Mouse (Mus musculus): Measurements from ENCODE around the gene Zfp879. TPM values are rescaled to one million over a fixed set of nuclear protein-coding genes. Genes with fewer than 3 reads are reported as not detected.

The Zfp879 gene
- total and polyA plus RNA-seq, 3 experiments: not detected

- no peak for TF ChIP-seq ZKSCAN1 (IDR thresholded peaks at IDR 0.05; ENCODE audit: borderline replicate concordance, low read depth, low read length)
Measured at GRCm38 (mm10) chr11:50886933-50887293, 45.6 kb upstream of the Zfp879 start (continued).

DNA sequence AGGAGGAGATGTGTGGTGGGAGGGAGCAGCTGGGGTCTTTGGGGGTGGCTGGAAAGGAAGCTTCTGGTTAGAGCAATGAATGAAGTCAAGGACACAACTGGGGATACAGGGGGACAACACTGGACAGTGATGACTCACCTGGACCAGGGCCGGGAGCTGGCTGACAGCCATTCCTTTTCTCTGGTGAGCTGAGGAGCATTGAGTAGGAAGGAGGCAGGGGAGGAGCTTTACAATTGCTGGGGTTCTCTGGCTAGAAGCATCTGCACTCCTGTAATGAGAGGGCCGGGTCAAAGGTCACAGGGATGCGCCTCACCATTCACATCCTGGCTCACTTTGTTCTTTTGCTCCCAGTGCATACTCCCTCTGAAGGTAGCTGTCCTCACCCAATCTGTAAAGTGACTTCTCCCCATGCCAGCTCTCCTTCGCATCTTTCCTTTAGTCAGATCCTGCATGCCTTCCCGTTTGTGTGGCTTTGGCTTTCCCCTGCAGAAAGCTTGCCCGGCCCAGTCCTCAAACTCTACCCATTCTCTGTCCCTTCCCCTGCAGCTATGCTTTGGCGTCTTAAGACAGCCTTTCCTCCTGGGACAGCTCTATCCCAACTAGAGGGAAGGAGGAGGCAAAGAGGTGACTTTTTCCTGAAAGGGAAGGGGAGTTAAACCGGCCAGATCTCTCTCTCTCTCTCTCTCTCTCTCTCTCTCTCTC lies 45.0 kb upstream of the Zfp879 start:
- H3K9ac ChIP-seq (ENCODE audit: insufficient read depth, low read depth): no peak overlapping the region
- peaks cover 78% of the 10 kb centered on the region for H3K27me3 ChIP-seq (replicated peaks)
- H3K9me3 ChIP-seq (replicated peaks; ENCODE audit: low read length): peaks cover 4% of the 10 kb centered on the region
- in situ Hi-C loops (cut with MboI; ENCODE audit: low pct_ligation_motif_present, low pct_unique_long_range_greater_than_20kb, low sequenced_read_pairs): no loop called here
- no peak overlapping the region for H3K27ac ChIP-seq (ENCODE audit: insufficient read depth, low read depth)
- no peak overlapping the region for H3K4me3 ChIP-seq (replicated peaks in 1 of 3; ENCODE audit: low read depth in 2 of 3, low read length in 2 of 3, poor library complexity in 1 of 3)
- DNase-seq (ENCODE audit: extremely low read depth): no peak
- H3K4me1 ChIP-seq (ENCODE audit: control insufficient read depth in 1 of 2, insufficient read depth in 2 of 2): no peaks in the 10 kb centered on the region
- H3K36me3 ChIP-seq (replicated peaks in 1 of 2; ENCODE audit: control insufficient read depth in 1 of 2, insufficient read depth in 1 of 2, low read length in 1 of 2): no peaks in the 10 kb centered on the region
- dilution Hi-C loops (cut with MboI; ENCODE audit: extremely low pct_ligation_motif_present, extremely low pct_unique_long_range_greater_than_20kb, low sequenced_read_pairs): no loop called here
- TF ChIP-seq PAX5 (IDR thresholded peaks at IDR 0.05; ENCODE audit: low read length): no peak
- TF ChIP-seq POLR2A (IDR thresholded peaks at IDR 0.05; ENCODE audit: low read depth, low read length): no peak
- no peak for TF ChIP-seq USF2 (conservative IDR thresholded peaks at IDR 0.05; ENCODE audit: low read depth, low read length)
- no peak for TF ChIP-seq MAX (IDR thresholded peaks at IDR 0.05; ENCODE audit: low read length)
- TF ChIP-seq UBTF (IDR thresholded peaks at IDR 0.05; ENCODE audit: low read depth, low read length): no peak
- no peak for TF ChIP-seq CHD1 (IDR thresholded peaks at IDR 0.05; ENCODE audit: low read depth, low read length)
- no peak for TF ChIP-seq SMC3 (IDR thresholded peaks at IDR 0.05; ENCODE audit: low read depth, low read length)
- no peak for TF ChIP-seq BHLHE40 (IDR thresholded peaks at IDR 0.05; ENCODE audit: low read depth, low read length)
- TF ChIP-seq TCF12 (IDR thresholded peaks at IDR 0.05; ENCODE audit: low read depth, low read length): no peak
- no peak for TF ChIP-seq E2F4 (IDR thresholded peaks at IDR 0.05; ENCODE audit: insufficient replicate concordance, low read depth, low read length)
- H3K79me2 ChIP-seq (replicated peaks; ENCODE audit: control insufficient read depth, extremely low read depth, insufficient read depth, poor library complexity, severe bottlenecking): no peaks in the 10 kb centered on the region
- H3K4me2 ChIP-seq (ENCODE audit: insufficient read depth, low read depth, poor library complexity, severe bottlenecking): no peak overlapping the region

GRCm38 (mm10) chr11:50883756-50884155 lies 42.4 kb upstream of the Zfp879 start:
- no peaks in the 10 kb centered on the region for H3K79me2 ChIP-seq (replicated peaks; ENCODE audit: control insufficient read depth, extremely low read depth, insufficient read depth, poor library complexity, severe bottlenecking)
- peaks cover 53% of the 10 kb centered on the region for H3K27me3 ChIP-seq (replicated peaks)
- in situ Hi-C loops (cut with MboI; ENCODE audit: low pct_ligation_motif_present, low pct_unique_long_range_greater_than_20kb, low sequenced_read_pairs): loop anchor here (5.0 kb wide), 1 partner anchor 81 kb away; no protein-coding TSS in a partner anchor
- H3K9ac ChIP-seq (ENCODE audit: insufficient read depth, low read depth): no peak overlapping the region
- peaks cover 6% of the 10 kb centered on the region for H3K9me3 ChIP-seq (replicated peaks; ENCODE audit: low read length)
- H3K36me3 ChIP-seq (replicated peaks in 1 of 2; ENCODE audit: control insufficient read depth in 1 of 2, insufficient read depth in 1 of 2, low read length in 1 of 2): no peaks in the 10 kb centered on the region
- dilution Hi-C loops (cut with MboI; ENCODE audit: extremely low pct_ligation_motif_present, extremely low pct_unique_long_range_greater_than_20kb, low sequenced_read_pairs): no loop called here
- H3K4me1 ChIP-seq (ENCODE audit: control insufficient read depth in 1 of 2, insufficient read depth in 2 of 2): no peaks in the 10 kb centered on the region
- H3K4me3 ChIP-seq (replicated peaks in 1 of 3; ENCODE audit: low read depth in 2 of 3, low read length in 2 of 3, poor library complexity in 1 of 3): no peak overlapping the region
- peak; percentile 45 for DNase-seq (ENCODE audit: extremely low read depth)
- no peak overlapping the region for H3K27ac ChIP-seq (ENCODE audit: insufficient read depth, low read depth)
- TF ChIP-seq MYC (IDR thresholded peaks at IDR 0.05; ENCODE audit: low read depth, low read length): no peak
- no peak for TF ChIP-seq KAT2A (IDR thresholded peaks at IDR 0.05; ENCODE audit: insufficient replicate concordance, low read length)
- TF ChIP-seq ZNF384 (IDR thresholded peaks at IDR 0.05; ENCODE audit: low read depth, low read length): no peak
- TF ChIP-seq NELFE (IDR thresholded peaks at IDR 0.05; ENCODE audit: low read depth, low read length): no peak
- no peak for TF ChIP-seq PAX5 (IDR thresholded peaks at IDR 0.05; ENCODE audit: low read length)
- TF ChIP-seq TCF12 (IDR thresholded peaks at IDR 0.05; ENCODE audit: low read depth, low read length): no peak
- TF ChIP-seq ELF1 (IDR thresholded peaks at IDR 0.05; ENCODE audit: low read depth, low read length): no peak
- TF ChIP-seq CTCF (conservative IDR thresholded peaks at IDR 0.05 in 1 of 2, IDR thresholded peaks at IDR 0.05 in 1 of 2; ENCODE audit: low read depth in 2 of 2, low read length in 2 of 2): peak; percentile 65 to 82
- no peak for TF ChIP-seq JUND (conservative IDR thresholded peaks at IDR 0.05; ENCODE audit: low read depth, low read length)
- peak; percentile 82 for TF ChIP-seq SMC3 (IDR thresholded peaks at IDR 0.05; ENCODE audit: low read depth, low read length)
- TF ChIP-seq POLR2AphosphoS2 (IDR thresholded peaks at IDR 0.05; ENCODE audit: low read depth, low read length): no peak
- no peak for TF ChIP-seq CHD1 (IDR thresholded peaks at IDR 0.05; ENCODE audit: low read depth, low read length)
- peak; percentile 85 for TF ChIP-seq RAD21 (IDR thresholded peaks at IDR 0.05; ENCODE audit: low read depth, low read length)
- TF ChIP-seq USF1 (IDR thresholded peaks at IDR 0.05; ENCODE audit: low read depth, low read length): no peak
- no peak for TF ChIP-seq USF2 (conservative IDR thresholded peaks at IDR 0.05; ENCODE audit: low read depth, low read length)
- no peak overlapping the region for H3K4me2 ChIP-seq (ENCODE audit: insufficient read depth, low read depth, poor library complexity, severe bottlenecking)

Measured in CH12.LX (cell line).